Comparison of ENCODE assay signal across 24 mouse cellular contexts in the genomic region with DNA sequence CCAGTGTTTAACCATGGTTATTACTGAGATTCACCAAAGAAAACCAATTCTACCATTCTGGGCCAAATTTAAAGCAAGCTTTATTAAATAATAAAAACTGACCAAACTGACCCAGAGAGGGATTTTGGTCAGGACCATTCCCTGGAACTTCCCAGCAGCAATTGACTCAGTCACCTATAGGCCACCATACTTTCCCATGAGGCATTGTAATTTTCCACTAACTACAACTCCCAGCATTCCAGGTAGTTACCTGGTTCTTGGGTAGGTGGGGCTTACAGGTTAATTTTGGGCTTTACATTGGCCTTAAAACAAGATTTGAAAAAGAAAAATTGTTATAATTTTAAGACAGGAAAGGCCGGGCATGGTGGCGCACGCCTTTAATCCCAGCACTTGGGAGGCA. TPM values are rescaled to one million over a fixed set of nuclear protein-coding genes. Genes with fewer than 3 reads are reported as not detected.
DNase-seq lines count a peak whose midpoint lies in the region; ATAC-seq and TF ChIP-seq lines count a peak whose summit lies in the region.
"Had no signal": no experiment of that assay in that cellular context is flagged by ENCODE, and none has a peak within 500 bp of the region (broad histone marks: within the 10 kb centered on the region; RNA-seq: fewer than 3 reads in every experiment).

No protein-coding gene starts in this region.

- H3K4me2 ChIP-seq in heart, embryonic 12.5 days = no peak overlapping the region
- H3K4me2 ChIP-seq in intestine, embryonic 16.5 days (ENCODE audit: low read depth, low read length) = no peak overlapping the region
- H3K4me2 ChIP-seq: embryonic facial prominence, embryonic 12.5 days; forebrain, embryonic 12.5 days had no signal

- 90% methylated on average over 3 of the region's 3 CpGs for WGBS in heart, embryonic 12.5 days
- WGBS in intestine, embryonic 16.5 days = 95% methylated on average over 3 of the region's 3 CpGs

- H3K4me1 ChIP-seq in heart, embryonic 12.5 days (replicated peaks) = peaks cover 3% of the 10 kb centered on the region; the same call in 1 of the 2 replicates
- peaks cover 2 to 12% of the 10 kb centered on the region in 2 experiments; a peak in 2 of 4 replicates for H3K4me1 ChIP-seq in ES-E14 (ENCODE audit: control insufficient read depth in 2 of 2, insufficient read depth in 2 of 2, low read length in 2 of 2, poor library complexity in 1 of 2)
- H3K4me1 ChIP-seq in intestine, embryonic 16.5 days (ENCODE audit: control insufficient read depth, insufficient read depth, low read length) = no peaks in the 10 kb centered on the region
- H3K4me1 ChIP-seq: embryonic facial prominence, embryonic 10.5 days; embryonic facial prominence, embryonic 12.5 days; forebrain, embryonic 12.5 days had no signal

- in situ Hi-C loops in ES-E14 (cut with MboI; ENCODE audit: low sequenced_read_pairs in 2 of 2, unreplicated experiment in 2 of 2) = no loop called here

- H3K27ac ChIP-seq in heart, embryonic 12.5 days (ENCODE audit: poor library complexity, severe bottlenecking) = no peak overlapping the region
- no peak overlapping the region; the same call in 1 of the 2 replicates for H3K27ac ChIP-seq in ES-E14 (ENCODE audit: insufficient read depth, low read depth, low read length, poor library complexity, severe bottlenecking)
- no peak overlapping the region for H3K27ac ChIP-seq in intestine, embryonic 16.5 days (ENCODE audit: low read length)
- H3K27ac ChIP-seq: embryonic facial prominence, embryonic 10.5 days; embryonic facial prominence, embryonic 12.5 days; forebrain, embryonic 10.5 days; forebrain, embryonic 12.5 days had no signal

- H3K36me3 ChIP-seq in heart, embryonic 12.5 days = no peaks in the 10 kb centered on the region
- H3K36me3 ChIP-seq in ES-E14 (ENCODE audit: control insufficient read depth, insufficient read depth, low read length, poor library complexity, severe bottlenecking) = no peaks in the 10 kb centered on the region
- H3K36me3 ChIP-seq in intestine, embryonic 16.5 days (ENCODE audit: control insufficient read depth, insufficient read depth, low read length) = no peaks in the 10 kb centered on the region
- H3K36me3 ChIP-seq: embryonic facial prominence, embryonic 10.5 days; embryonic facial prominence, embryonic 12.5 days; forebrain, embryonic 10.5 days; forebrain, embryonic 12.5 days had no signal

- no peak overlapping the region for H3K9ac ChIP-seq in heart, embryonic 12.5 days
- no peak overlapping the region for H3K9ac ChIP-seq in ES-E14 (ENCODE audit: insufficient read depth, low read depth, low read length, poor library complexity, severe bottlenecking)
- H3K9ac ChIP-seq in intestine, embryonic 16.5 days (ENCODE audit: low read depth, low read length) = no peak overlapping the region
- H3K9ac ChIP-seq: embryonic facial prominence, embryonic 12.5 days; forebrain, embryonic 12.5 days had no signal

- H3K9me3 ChIP-seq in heart, embryonic 12.5 days (replicated peaks) = peaks cover 10% of the 10 kb centered on the region
- no peaks in the 10 kb centered on the region for H3K9me3 ChIP-seq in ES-E14 (ENCODE audit: control insufficient read depth, insufficient read depth, low read depth, low read length)
- peaks cover 6% of the 10 kb centered on the region; the same call in 1 of the 2 replicates for H3K9me3 ChIP-seq in intestine, embryonic 16.5 days (ENCODE audit: control insufficient read depth, low read length)
- H3K9me3 ChIP-seq: embryonic facial prominence, embryonic 10.5 days; embryonic facial prominence, embryonic 12.5 days; forebrain, embryonic 12.5 days had no signal

- ATAC-seq in heart, embryonic 12.5 days (ENCODE audit: insufficient number of reproducible peaks, low FRiP score) = no peak
- no peak for ATAC-seq in intestine, embryonic 16.5 days
- ATAC-seq: activated CD4-positive, CD25-positive, alpha-beta regulatory T cell, adult 4 months; CD4-positive, CD25-positive, alpha-beta regulatory T cell, adult 4 months; forebrain, embryonic 14.5 days; forebrain, embryonic 16.5 days had no signal

- no peaks in the 10 kb centered on the region for H3K27me3 ChIP-seq in heart, embryonic 12.5 days (replicated peaks)
- no peaks in the 10 kb centered on the region for H3K27me3 ChIP-seq in intestine, embryonic 16.5 days (replicated peaks; ENCODE audit: control insufficient read depth, insufficient read depth, low read length)
- H3K27me3 ChIP-seq: CH12.LX; embryonic facial prominence, embryonic 12.5 days; forebrain, embryonic 12.5 days had no signal

- DNase-seq in heart, adult 11 months = peak; percentile 33
- DNase-seq in ES-E14 (ENCODE audit: low read depth, low spot score) = no peak
- DNase-seq in testis, postnatal 10 days (ENCODE audit: low spot score) = no peak
- DNase-seq: adrenal gland, adult 8-10 months; adrenal gland, postnatal 14 days; adrenal gland, postnatal 36 days; B cell, adult 2 months; cerebellum, adult 11-12 months; cerebellum, adult 2 months; cerebellum, adult 9-10 months; cerebellum, postnatal 10 days; cerebellum, postnatal 25 days had no signal

- no peak overlapping the region for H3K4me3 ChIP-seq in heart, embryonic 12.5 days
- H3K4me3 ChIP-seq in ES-E14 (ENCODE audit: insufficient read depth in 1 of 2, low read depth in 1 of 2, low read length in 2 of 2, poor library complexity in 1 of 2, severe bottlenecking in 1 of 2) = no peak overlapping the region
- H3K4me3 ChIP-seq in intestine, embryonic 16.5 days (ENCODE audit: low read length) = no peak overlapping the region
- H3K4me3 ChIP-seq: embryonic facial prominence, embryonic 10.5 days; embryonic facial prominence, embryonic 12.5 days; erythroblast, embryonic 14.5 days; forebrain, embryonic 10.5 days; forebrain, embryonic 12.5 days had no signal

TF ChIP-seq in ES-E14, 5 proteins besides CTCF, POLR2A, EP300 and RAD21:
- TF ChIP-seq MAFK (IDR thresholded peaks at IDR 0.05; ENCODE audit: insufficient read depth, low read depth, low read length) (no peak), HCFC1 (IDR thresholded peaks at IDR 0.05; ENCODE audit: borderline replicate concordance, insufficient read depth, low read length) (peak; percentile 67; the same call in 1 of the 2 replicates)

RNA-seq across cellular contexts. Expression of gene Bzw1, which starts 26.9 kb away (rescaled TPM):
- polyA plus RNA-seq in heart, embryonic 12.5 days (2016; fragmentation: Nextera tagmentation; extraction: Ambion mirVana) = 261 and 270 TPM in 2 replicates
- total RNA-seq in ES-E14 (2012; rRNA removed) = 101 and 167 TPM in 2 replicates
- polyA plus RNA-seq in intestine, embryonic 16.5 days (2015; fragmentation: Nextera tagmentation; extraction: Ambion mirVana) = 261 and 276 TPM in 2 replicates

RNA-seq across cellular contexts. Expression of gene Clk1, which starts 58.0 kb away (rescaled TPM):
- polyA plus RNA-seq in heart, embryonic 12.5 days (2016; fragmentation: Nextera tagmentation; extraction: Ambion mirVana) = 144 TPM in 2 replicates
- total RNA-seq in ES-E14 (2012; rRNA removed) = 137 and 181 TPM in 2 replicates
- 131 and 137 TPM in 2 replicates for polyA plus RNA-seq in intestine, embryonic 16.5 days (2015; fragmentation: Nextera tagmentation; extraction: Ambion mirVana)
